Mouse (Mus musculus) heart, adult 8-10 months (tissue): Measurements from ENCODE around the gene Herc2. TPM values are rescaled to one million over a fixed set of nuclear protein-coding genes. Genes with fewer than 3 reads are reported as not detected.

Experiments
- DNase-seq: peaks from one replicate; pipeline ENCODE4 v3.0.0; 2022; ENCODE audit warnings: low spot score
- total RNA-seq, 4 experiments: library from RNA; stranded (reverse); gene quantifications; 2 replicates each; pipeline ENCODE4 v1.2.4; 2022

Herc2 gene
- total RNA-seq, 4 experiments from 2014 or later = 41.9 to 48.4 (median 45.2) TPM

GRCm38 (mm10) chr7:56066634-56067033 lies 16.6 kb downstream of the Herc2 start:
- DNase-seq = no peak

GRCm38 (mm10) chr7:56071724-56072123 lies 21.7 kb downstream of the Herc2 start:
- no peak for DNase-seq

GRCm38 (mm10) chr7:56083034-56083433 lies 33.0 kb downstream of the Herc2 start:
- no peak for DNase-seq

- DNase-seq = no peak
Observed at GRCm38 (mm10) chr7:56089097-56089496, 39.1 kb downstream of the Herc2 start.

GRCm38 (mm10) chr7:56091445-56091844 lies 41.4 kb downstream of the Herc2 start:
- DNase-seq = no peak

- DNase-seq = no peak
Observed at GRCm38 (mm10) chr7:56102293-56102847, 52.4 kb downstream of the Herc2 start.

- DNase-seq = no peak
Observed at GRCm38 (mm10) chr7:56112999-56113398, 63.0 kb downstream of the Herc2 start.

GRCm38 (mm10) chr7:56114148-56114547 lies 64.2 kb downstream of the Herc2 start:
- DNase-seq = no peak

GRCm38 (mm10) chr7:56120968-56121367 lies 71.0 kb downstream of the Herc2 start:
- no peak for DNase-seq

GRCm38 (mm10) chr7:56121425-56121824 lies 71.4 kb downstream of the Herc2 start:
- DNase-seq = no peak

- no peak for DNase-seq
Observed at GRCm38 (mm10) chr7:56128080-56128479, 78.1 kb downstream of the Herc2 start.

- DNase-seq = no peak
Observed at GRCm38 (mm10) chr7:56129577-56129976, 79.6 kb downstream of the Herc2 start.

- DNase-seq = no peak
Observed at GRCm38 (mm10) chr7:56131548-56131947, 81.6 kb downstream of the Herc2 start.

GRCm38 (mm10) chr7:56138706-56139105 lies 88.7 kb downstream of the Herc2 start:
- no peak for DNase-seq

GRCm38 (mm10) chr7:56146424-56146823 lies 96.4 kb downstream of the Herc2 start:
- DNase-seq = no peak

GRCm38 (mm10) chr7:56148925-56149324 lies 98.9 kb downstream of the Herc2 start:
- no peak for DNase-seq

GRCm38 (mm10) chr7:56151885-56152676 lies 102.1 kb downstream of the Herc2 start:
- no peak for DNase-seq

- no peak for DNase-seq
Observed at GRCm38 (mm10) chr7:56153161-56153560, 103.2 kb downstream of the Herc2 start.

- DNase-seq = no peak
Observed at GRCm38 (mm10) chr7:56153625-56154024, 103.6 kb downstream of the Herc2 start.

GRCm38 (mm10) chr7:56163316-56163715 lies 113.3 kb downstream of the Herc2 start:
- no peak for DNase-seq

- DNase-seq = no peak
Observed at GRCm38 (mm10) chr7:56168713-56169112, 118.7 kb downstream of the Herc2 start.

GRCm38 (mm10) chr7:56177371-56177770 lies 127.4 kb downstream of the Herc2 start:
- no peak for DNase-seq

GRCm38 (mm10) chr7:56191041-56191440 lies 141.0 kb downstream of the Herc2 start:
- DNase-seq = no peak
